24 mouse cellular contexts compared by ENCODE assay signal in genomic region chr12:35255723-35256401, GRCm38 (mm10).
DNase-seq lines count a peak whose midpoint lies in the region; ATAC-seq lines count a peak whose summit lies in the region.
"Had no signal": no experiment of that assay in that cellular context is flagged by ENCODE, and none has a peak within 500 bp of the region (broad histone marks: within the 10 kb centered on the region; RNA-seq: fewer than 3 reads in every experiment).

No protein-coding gene starts in this region.

- no peaks in the 10 kb centered on the region for H3K27me3 ChIP-seq in embryonic facial prominence, embryonic 11.5 days (ENCODE audit: control insufficient read depth, insufficient read depth, low read length)
- no peaks in the 10 kb centered on the region for H3K27me3 ChIP-seq in embryonic facial prominence, embryonic 10.5 days (replicated peaks; ENCODE audit: low read depth, poor library complexity, severe bottlenecking)
- H3K27me3 ChIP-seq: embryonic facial prominence, embryonic 13.5 days; forebrain, embryonic 15.5 days; heart, embryonic 12.5 days; intestine, embryonic 15.5 days; midbrain, embryonic 15.5 days; neural tube, embryonic 12.5 days had no signal

- H3K36me3 ChIP-seq in embryonic facial prominence, embryonic 11.5 days (replicated peaks; ENCODE audit: control insufficient read depth, insufficient read depth, low read depth, low read length), result no peaks in the 10 kb centered on the region
- no peaks in the 10 kb centered on the region for H3K36me3 ChIP-seq in embryonic facial prominence, embryonic 10.5 days (replicated peaks)
- H3K36me3 ChIP-seq: embryonic facial prominence, embryonic 13.5 days; forebrain, embryonic 15.5 days; heart, embryonic 12.5 days; hindbrain, embryonic 10.5 days; intestine, embryonic 15.5 days; midbrain, embryonic 15.5 days; neural tube, embryonic 12.5 days had no signal

- ATAC-seq in embryonic facial prominence, embryonic 11.5 days (replicated peaks; ENCODE audit: insufficient number of reproducible peaks, low FRiP score, low TSS enrichment, low read depth), result no peak
- ATAC-seq: forebrain, embryonic 15.5 days; hindbrain, embryonic 16.5 days; intestine, embryonic 15.5 days; liver, postnatal 0 days; midbrain, embryonic 15.5 days had no signal

- H3K9me3 ChIP-seq in embryonic facial prominence, embryonic 11.5 days (replicated peaks; ENCODE audit: control insufficient read depth, low read length), result no peaks in the 10 kb centered on the region
- H3K9me3 ChIP-seq in embryonic facial prominence, embryonic 10.5 days, result peaks cover 6% of the 10 kb centered on the region; the same call in 1 of the 2 replicates
- H3K9me3 ChIP-seq: embryonic facial prominence, embryonic 13.5 days; forebrain, embryonic 15.5 days; intestine, embryonic 15.5 days; midbrain, embryonic 15.5 days; neural tube, embryonic 12.5 days had no signal

- H3K4me1 ChIP-seq in embryonic facial prominence, embryonic 11.5 days (ENCODE audit: control insufficient read depth, insufficient read depth, low read length), result no peaks in the 10 kb centered on the region
- no peaks in the 10 kb centered on the region for H3K4me1 ChIP-seq in embryonic facial prominence, embryonic 10.5 days
- H3K4me1 ChIP-seq: embryonic facial prominence, embryonic 13.5 days; forebrain, embryonic 15.5 days; heart, embryonic 12.5 days; hindbrain, embryonic 10.5 days; intestine, embryonic 15.5 days; midbrain, embryonic 15.5 days; neural tube, embryonic 12.5 days had no signal

- H3K9ac ChIP-seq in embryonic facial prominence, embryonic 11.5 days (replicated peaks; ENCODE audit: low read length), result no peak overlapping the region
- H3K9ac ChIP-seq: embryonic facial prominence, embryonic 13.5 days; forebrain, embryonic 15.5 days; heart, embryonic 12.5 days; intestine, embryonic 15.5 days; liver, postnatal 0 days; midbrain, embryonic 15.5 days; neural tube, embryonic 12.5 days had no signal

- peak; percentile 12 for DNase-seq in embryonic facial prominence, embryonic 11.5 days (ENCODE audit: low spot score)
- DNase-seq in embryonic facial prominence, embryonic 10.5 days (ENCODE audit: low spot score), result no peak
- DNase-seq in kidney, postnatal 4 days, result peak; percentile 11 to 39
- DNase-seq in kidney, adult 18-20 months, result no peak
- DNase-seq in lung, postnatal 10 days, result peak; percentile 8
- no peak for DNase-seq in lung, adult 18-20 months
- DNase-seq in mesoderm, embryonic 11.5 days (ENCODE audit: low read depth, low spot score), result peak; percentile 44
- DNase-seq in adrenal gland, postnatal 4 days (ENCODE audit: low spot score in 2 of 2), result no peak
- DNase-seq: adrenal gland, adult 8-10 months; cerebellum, adult 2 months; cerebellum, postnatal 25 days; gastrocnemius, postnatal 25 days; heart, adult 18-20 months; liver, postnatal 0 days; right cerebral cortex, postnatal 14 days had no signal

- WGBS in embryonic facial prominence, embryonic 11.5 days, result 75% methylated on average over 2 of the region's 2 CpGs
- 85% methylated on average over 2 of the region's 2 CpGs for WGBS in embryonic facial prominence, embryonic 10.5 days

- H3K27ac ChIP-seq in embryonic facial prominence, embryonic 11.5 days (replicated peaks; ENCODE audit: low read depth, low read length), result no peak overlapping the region
- no peak overlapping the region for H3K27ac ChIP-seq in embryonic facial prominence, embryonic 10.5 days (replicated peaks)
- H3K27ac ChIP-seq: embryonic facial prominence, embryonic 13.5 days; forebrain, embryonic 15.5 days; hindbrain, embryonic 10.5 days; intestine, embryonic 15.5 days; midbrain, embryonic 15.5 days; neural tube, embryonic 12.5 days had no signal

- no peak overlapping the region for H3K4me3 ChIP-seq in embryonic facial prominence, embryonic 11.5 days (ENCODE audit: low read depth, low read length)
- no peak overlapping the region for H3K4me3 ChIP-seq in embryonic facial prominence, embryonic 10.5 days
- H3K4me3 ChIP-seq: embryonic facial prominence, embryonic 13.5 days; forebrain, embryonic 15.5 days; heart, embryonic 12.5 days; hindbrain, embryonic 10.5 days; intestine, embryonic 15.5 days; midbrain, embryonic 15.5 days; neural tube, embryonic 12.5 days had no signal

- no peak overlapping the region for H3K4me2 ChIP-seq in embryonic facial prominence, embryonic 11.5 days (ENCODE audit: low read depth, low read length)
- H3K4me2 ChIP-seq: embryonic facial prominence, embryonic 13.5 days; forebrain, embryonic 15.5 days; heart, embryonic 12.5 days; intestine, embryonic 15.5 days; liver, embryonic 11.5 days; midbrain, embryonic 15.5 days; neural tube, embryonic 12.5 days had no signal

Comparison
In these comparisons a context has a peak if more than half of its experiments do, and no peak if none do; other contexts are left out.
1. DNase-seq: peak in embryonic facial prominence, embryonic 11.5 days (single experiment), kidney, postnatal 4 days (2 of 2), lung, postnatal 10 days (single experiment) and mesoderm, embryonic 11.5 days (single experiment); none in embryonic facial prominence, embryonic 10.5 days (single experiment), kidney, adult 18-20 months (single experiment), lung, adult 18-20 months (0 of 2) and adrenal gland, postnatal 4 days (0 of 2).